Mouse (Mus musculus): Measurements from ENCODE around the gene Gm40193.

DNA sequence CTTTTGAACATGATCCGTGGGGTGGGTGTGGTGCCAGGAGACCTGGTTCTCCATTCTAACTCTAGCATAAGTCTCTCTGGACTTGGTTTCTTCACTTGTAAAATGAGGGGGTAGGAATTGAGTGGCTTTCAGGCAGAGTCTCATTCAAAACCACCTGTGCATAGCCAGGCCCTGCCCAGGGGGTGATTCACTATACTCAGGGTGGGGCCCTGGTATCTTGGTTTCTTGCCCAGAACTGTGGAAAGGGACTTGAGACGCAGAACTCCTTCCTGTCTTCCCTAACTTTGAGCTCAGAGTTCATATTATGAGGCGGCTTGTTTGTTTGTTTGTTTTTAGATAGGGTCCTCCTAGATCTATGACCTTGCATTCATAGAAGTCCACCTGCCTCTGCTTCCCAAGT is 44.5 kb upstream of the Gm40193 start:
- TF ChIP-seq CTCF (IDR thresholded peaks at IDR 0.05; ENCODE audit: low read depth, low read length) (no peak), GATA1 (IDR thresholded peaks at IDR 0.05; ENCODE audit: borderline replicate concordance, low read length) (no peak), TAL1 (conservative IDR thresholded peaks at IDR 0.05; ENCODE audit: low read depth, low read length) (no peak), POLR2AphosphoS5 (IDR thresholded peaks at IDR 0.05; ENCODE audit: insufficient replicate concordance, low read depth, low read length) (no peak), GATA2 (IDR thresholded peaks at IDR 0.05; ENCODE audit: borderline replicate concordance, low read depth, low read length) (no peak)

All from G1E (cell line).